Mouse (Mus musculus): ENCODE results near the gene Svop. TPM values are rescaled to one million over a fixed set of nuclear protein-coding genes. Genes with fewer than 3 reads are reported as not detected.
A peak's percentile ranks its signal among the peaks of the same experiment; 100 is the strongest.

The Svop gene
- total and polyA plus RNA-seq, 3 experiments, result 0.05 TPM; not detected in 2

GRCm38 (mm10) chr5:114127374-114128349 lies 36.3 kb upstream of the Svop start, which contains the start of gene Alkbh2:
Gene Alkbh2, minus strand, starts transcription at chr5:114128218.
- ATAC-seq (ENCODE audit: extremely low read depth, insufficient number of reproducible peaks, low FRiP score, poor library complexity, severe bottlenecking), result no peak
- Histone ChIP-seq H3K4me3 (ENCODE audit: low read depth, low read length) (peak within 1 kb of the TSS; percentile 77), H3K36me3 (replicated peaks) (peaks cover 55% of the 10 kb centered on the region), H3K27me3 (ENCODE audit: insufficient read depth, low read length) (no peaks in the 10 kb centered on the region), H3K9me3 (replicated peaks) (no peaks in the 10 kb centered on the region), H3K4me1 (ENCODE audit: insufficient read depth, low read depth, low read length) (peaks cover 56% of the 10 kb centered on the region)
- no peak for TF ChIP-seq GATA1 (IDR thresholded peaks at IDR 0.05; ENCODE audit: borderline replicate concordance, low read length)
- TF ChIP-seq CTCF (IDR thresholded peaks at IDR 0.05; ENCODE audit: low read depth, low read length), result peak; percentile 98
- peak; percentile 84 for DNase-seq (ENCODE audit: low spot score)

- no peaks in the 10 kb centered on the region for H3K27me3 ChIP-seq (ENCODE audit: insufficient read depth, low read length)
- ATAC-seq (ENCODE audit: extremely low read depth, insufficient number of reproducible peaks, low FRiP score, poor library complexity, severe bottlenecking), result no peak
- no peaks in the 10 kb centered on the region for H3K9me3 ChIP-seq (replicated peaks)
- DNase-seq (ENCODE audit: low spot score), result no peak
- peaks cover 50% of the 10 kb centered on the region for H3K4me1 ChIP-seq (ENCODE audit: insufficient read depth, low read depth, low read length)
- no peak overlapping the region; the same call in 1 of the 2 replicates for H3K4me3 ChIP-seq (ENCODE audit: low read depth, low read length)
- H3K36me3 ChIP-seq (replicated peaks), result peaks cover 58% of the 10 kb centered on the region
- TF ChIP-seq GATA2 (IDR thresholded peaks at IDR 0.05; ENCODE audit: borderline replicate concordance, low read depth, low read length) (no peak), TAL1 (conservative IDR thresholded peaks at IDR 0.05; ENCODE audit: low read depth, low read length) (no peak), POLR2AphosphoS5 (IDR thresholded peaks at IDR 0.05; ENCODE audit: insufficient replicate concordance, low read depth, low read length) (no peak), GATA1 (IDR thresholded peaks at IDR 0.05; ENCODE audit: borderline replicate concordance, low read length) (no peak)
These were observed 35.3 kb upstream of the Svop start for GRCm38 (mm10) chr5:114126499-114127244.

DNA sequence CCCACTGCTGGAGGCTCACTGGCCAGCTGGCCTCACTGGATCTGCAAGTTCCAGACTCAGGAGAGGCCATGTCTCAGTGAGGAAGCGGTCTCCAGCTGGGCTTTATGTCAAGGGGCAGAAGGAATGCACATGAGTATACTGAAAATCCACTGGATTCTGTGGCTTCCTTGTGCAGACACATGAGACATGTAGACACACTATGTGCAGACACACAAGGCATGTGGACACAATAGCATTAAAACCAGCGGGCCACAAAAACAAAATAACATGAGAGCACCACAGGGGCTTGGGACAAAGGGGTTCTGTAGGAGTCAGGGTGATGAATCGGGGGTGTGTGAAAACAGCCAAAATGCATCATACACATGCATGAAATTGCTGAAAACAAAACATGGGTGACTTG lies 34.6 kb upstream of the Svop start:
- Histone ChIP-seq H3K4me3 (ENCODE audit: low read depth, low read length) (no peak overlapping the region), H3K27me3 (ENCODE audit: insufficient read depth, low read length) (no peaks in the 10 kb centered on the region), H3K36me3 (replicated peaks) (peaks cover 64% of the 10 kb centered on the region), H3K4me1 (ENCODE audit: insufficient read depth, low read depth, low read length) (peaks cover 43% of the 10 kb centered on the region), H3K9me3 (replicated peaks) (no peaks in the 10 kb centered on the region)
- no peak for TF ChIP-seq GATA2 (IDR thresholded peaks at IDR 0.05; ENCODE audit: borderline replicate concordance, low read depth, low read length)
- no peak for TF ChIP-seq CTCF (IDR thresholded peaks at IDR 0.05; ENCODE audit: low read depth, low read length)
- TF ChIP-seq GATA1 (IDR thresholded peaks at IDR 0.05; ENCODE audit: borderline replicate concordance, low read length), result no peak
- no peak for TF ChIP-seq POLR2AphosphoS5 (IDR thresholded peaks at IDR 0.05; ENCODE audit: insufficient replicate concordance, low read depth, low read length)
- TF ChIP-seq TAL1 (conservative IDR thresholded peaks at IDR 0.05; ENCODE audit: low read depth, low read length), result no peak
- ATAC-seq (ENCODE audit: extremely low read depth, insufficient number of reproducible peaks, low FRiP score, poor library complexity, severe bottlenecking), result no peak
- DNase-seq (ENCODE audit: low spot score), result no peak

DNA sequence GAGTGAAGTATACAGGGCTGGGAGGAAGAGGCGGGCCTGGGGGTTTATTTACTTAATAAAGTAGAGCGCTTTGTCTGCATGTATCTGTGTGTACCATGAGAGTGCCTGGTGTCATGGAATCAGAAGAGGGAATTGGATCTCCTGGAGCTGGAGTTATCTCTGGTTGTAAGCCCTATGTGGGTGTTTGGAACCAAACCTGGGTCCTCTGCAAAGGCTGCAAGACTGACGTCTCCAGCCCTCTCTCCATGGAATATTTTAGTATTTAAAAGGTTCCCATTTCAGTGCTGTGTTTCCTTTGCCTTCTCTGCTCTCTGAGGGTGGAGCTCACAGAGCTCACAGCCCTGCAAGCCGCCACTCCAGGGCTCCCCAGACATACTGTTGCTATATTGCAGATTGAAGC lies 28.4 kb upstream of the Svop start:
- peaks cover 97% of the 10 kb centered on the region for H3K36me3 ChIP-seq (replicated peaks)
- peaks cover 8% of the 10 kb centered on the region for H3K4me1 ChIP-seq (ENCODE audit: insufficient read depth, low read depth, low read length)
- H3K27me3 ChIP-seq (ENCODE audit: insufficient read depth, low read length), result no peaks in the 10 kb centered on the region
- no peaks in the 10 kb centered on the region for H3K9me3 ChIP-seq (replicated peaks)
- H3K4me3 ChIP-seq (ENCODE audit: low read depth, low read length), result no peak overlapping the region
- ATAC-seq (ENCODE audit: extremely low read depth, insufficient number of reproducible peaks, low FRiP score, poor library complexity, severe bottlenecking) (no peak), DNase-seq (ENCODE audit: low spot score) (no peak)
- TF ChIP-seq CTCF (IDR thresholded peaks at IDR 0.05; ENCODE audit: low read depth, low read length), result no peak
- TF ChIP-seq TAL1 (conservative IDR thresholded peaks at IDR 0.05; ENCODE audit: low read depth, low read length), result no peak
- no peak for TF ChIP-seq GATA1 (IDR thresholded peaks at IDR 0.05; ENCODE audit: borderline replicate concordance, low read length)
- TF ChIP-seq POLR2AphosphoS5 (IDR thresholded peaks at IDR 0.05; ENCODE audit: insufficient replicate concordance, low read depth, low read length), result no peak
- TF ChIP-seq GATA2 (IDR thresholded peaks at IDR 0.05; ENCODE audit: borderline replicate concordance, low read depth, low read length), result no peak

DNA sequence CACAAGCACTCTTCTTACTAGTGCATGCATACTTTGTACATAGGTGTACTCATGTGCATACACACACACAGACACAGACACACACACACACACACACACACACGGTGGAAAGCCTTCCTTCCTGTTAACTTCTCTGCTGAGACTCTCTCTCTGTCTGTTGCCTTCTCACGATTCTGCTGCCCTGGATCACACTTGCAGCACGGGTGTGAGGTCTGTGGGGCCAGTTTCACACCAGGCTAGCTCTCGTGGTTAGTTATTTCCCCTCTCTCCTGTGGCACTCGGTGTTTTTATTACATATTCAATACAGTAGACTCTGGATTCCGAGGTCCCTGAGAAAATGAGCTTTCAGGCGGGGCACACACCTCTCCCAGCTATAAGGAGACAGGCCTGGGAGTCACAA lies 25.2 kb upstream of the Svop start:
- DNase-seq (ENCODE audit: low spot score) (no peak), ATAC-seq (ENCODE audit: extremely low read depth, insufficient number of reproducible peaks, low FRiP score, poor library complexity, severe bottlenecking) (no peak)
- TF ChIP-seq GATA2 (IDR thresholded peaks at IDR 0.05; ENCODE audit: borderline replicate concordance, low read depth, low read length), result no peak
- H3K27me3 ChIP-seq (ENCODE audit: insufficient read depth, low read length), result no peaks in the 10 kb centered on the region
- H3K4me3 ChIP-seq (ENCODE audit: low read depth, low read length), result no peak overlapping the region
- peaks cover 3% of the 10 kb centered on the region; the same call in 1 of the 2 replicates for H3K4me1 ChIP-seq (ENCODE audit: insufficient read depth, low read depth, low read length)
- H3K36me3 ChIP-seq (replicated peaks), result peaks cover 97% of the 10 kb centered on the region
- no peaks in the 10 kb centered on the region for H3K9me3 ChIP-seq (replicated peaks)

- no peak for DNase-seq (ENCODE audit: low spot score)
- no peak overlapping the region for H3K4me3 ChIP-seq (ENCODE audit: low read depth, low read length)
- peaks cover 97% of the 10 kb centered on the region for H3K36me3 ChIP-seq (replicated peaks)
- no peak for ATAC-seq (ENCODE audit: extremely low read depth, insufficient number of reproducible peaks, low FRiP score, poor library complexity, severe bottlenecking)
- no peaks in the 10 kb centered on the region; the same call in 1 of the 2 replicates for H3K4me1 ChIP-seq (ENCODE audit: insufficient read depth, low read depth, low read length)
- no peak for TF ChIP-seq TAL1 (conservative IDR thresholded peaks at IDR 0.05; ENCODE audit: low read depth, low read length)
- no peak for TF ChIP-seq GATA2 (IDR thresholded peaks at IDR 0.05; ENCODE audit: borderline replicate concordance, low read depth, low read length)
- no peak for TF ChIP-seq GATA1 (IDR thresholded peaks at IDR 0.05; ENCODE audit: borderline replicate concordance, low read length)
- TF ChIP-seq POLR2AphosphoS5 (IDR thresholded peaks at IDR 0.05; ENCODE audit: insufficient replicate concordance, low read depth, low read length), result no peak
- TF ChIP-seq CTCF (IDR thresholded peaks at IDR 0.05; ENCODE audit: low read depth, low read length), result no peak
- no peaks in the 10 kb centered on the region for H3K27me3 ChIP-seq (ENCODE audit: insufficient read depth, low read length)
- H3K9me3 ChIP-seq (replicated peaks), result no peaks in the 10 kb centered on the region
These were observed 23.7 kb upstream of the Svop start for GRCm38 (mm10) chr5:114115030-114115429.
